Mouse (Mus musculus) E14TG2a.4 (cell line): ENCODE data around the gene Slco2b1.
A peak's percentile ranks its signal among the peaks of the same experiment; 100 is the strongest.
"Not testable (repeated sequence)": the region's sequence is repeated elsewhere in the genome, so short reads cannot be mapped to it uniquely, and the experiment has no call there.

Source experiments
- H3K27me3 ChIP-seq: 2 replicates; pipeline ENCODE4 v1.6.1; 2014; ENCODE audit warnings: low read length, control low read depth; ENCODE audit not compliant: insufficient read depth
- H3K36me3 ChIP-seq: 2 replicates; pipeline ENCODE4 v1.6.1; 2014; ENCODE audit warnings: low read length, control low read depth; ENCODE audit not compliant: insufficient read depth
- H3K4me1 ChIP-seq: replicated peaks from 2 replicates; pipeline ENCODE4 v1.6.1; 2014; ENCODE audit warnings: low read depth, low read length, control low read depth
- H3K4me3 ChIP-seq: replicated peaks from 2 replicates; pipeline ENCODE4 v1.5.1; 2014; ENCODE audit warnings: mild to moderate bottlenecking, low read length
- H3K9me3 ChIP-seq: 2 replicates; pipeline ENCODE4 v1.6.1; 2014; ENCODE audit warnings: low read length, control low read depth
- CTCF ChIP-seq: conservative IDR thresholded peaks from 2 replicates; pipeline ENCODE4 v1.5.1; 2014; ENCODE audit warnings: low read length
- NANOG ChIP-seq: IDR thresholded peaks from 2 replicates; pipeline ENCODE4 v1.6.1; 2014; ENCODE audit warnings: borderline replicate concordance, low read length, mixed read lengths
- POU5F1 ChIP-seq: IDR thresholded peaks from 2 replicates; pipeline ENCODE4 v1.6.1; 2014; ENCODE audit warnings: low read length, borderline replicate concordance

Slco2b1 gene

GRCm38 (mm10) chr7:99711166-99711565 lies at the start of gene Slco2b1:
Gene Slco2b1 (minus strand): TSS chr7:99711340.
- no peaks in the 10 kb centered on the region for H3K36me3 ChIP-seq
- no peak for TF ChIP-seq CTCF
- TF ChIP-seq POU5F1, result no peak
- TF ChIP-seq NANOG, result no peak
- H3K9me3 ChIP-seq, result peaks cover 17% of the 10 kb centered on the region
- peaks cover 40% of the 10 kb centered on the region for H3K27me3 ChIP-seq
- H3K4me3 ChIP-seq, result no peak within 1 kb of the TSS
- H3K4me1 ChIP-seq, result no peaks in the 10 kb centered on the region

DNA sequence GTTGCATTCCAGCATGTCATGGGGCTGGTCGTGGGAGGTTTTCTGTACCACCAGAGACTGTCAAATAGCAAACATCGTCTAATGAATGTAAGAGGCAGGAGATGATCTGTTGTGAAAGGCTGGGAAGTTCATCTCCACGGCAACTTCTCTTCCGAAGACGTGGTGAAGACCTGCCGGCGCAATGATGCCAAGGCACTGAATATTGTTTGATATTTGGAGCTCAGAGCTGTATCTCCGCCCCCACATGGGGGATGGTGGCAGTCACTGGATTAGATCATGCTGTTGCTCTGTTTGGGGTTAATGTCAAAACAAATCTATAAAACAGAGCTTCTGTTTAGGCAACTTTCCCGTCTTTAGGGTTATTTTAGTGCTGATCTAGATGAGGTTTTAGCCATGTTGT lies 28.1 kb upstream of the Slco2b1 start:
- Histone ChIP-seq H3K27me3 (no peaks in the 10 kb centered on the region), H3K9me3 (peaks cover 3% of the 10 kb centered on the region; the same call in 1 of the 2 replicates), H3K36me3 (no peaks in the 10 kb centered on the region), H3K4me3 (no peak overlapping the region), H3K4me1 (no peaks in the 10 kb centered on the region)
- TF ChIP-seq POU5F1 (no peak), NANOG (no peak), CTCF (no peak)

DNA sequence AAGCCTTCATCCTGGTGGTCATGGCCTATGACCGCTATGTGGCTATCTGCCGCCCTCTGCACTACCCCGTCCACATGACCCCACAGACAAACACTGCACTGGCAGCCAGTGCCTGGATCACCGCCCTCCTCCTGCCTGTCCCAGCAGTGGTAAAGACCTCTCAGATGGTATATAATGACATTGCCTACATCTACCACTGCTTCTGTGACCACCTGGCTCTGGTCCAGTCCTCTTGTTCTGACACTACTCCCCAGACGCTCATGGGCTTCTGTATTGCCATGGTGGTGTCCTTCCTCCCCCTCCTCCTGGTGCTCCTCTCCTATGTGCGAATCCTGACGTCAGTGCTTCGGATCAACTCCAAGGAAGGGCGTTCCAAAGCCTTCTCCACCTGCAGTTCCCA lies 24.4 kb upstream of the Slco2b1 start:
- H3K36me3 ChIP-seq, H3K4me1 ChIP-seq, H3K27me3 ChIP-seq, H3K9me3 ChIP-seq, H3K4me3 ChIP-seq: not testable (repeated sequence)

DNA sequence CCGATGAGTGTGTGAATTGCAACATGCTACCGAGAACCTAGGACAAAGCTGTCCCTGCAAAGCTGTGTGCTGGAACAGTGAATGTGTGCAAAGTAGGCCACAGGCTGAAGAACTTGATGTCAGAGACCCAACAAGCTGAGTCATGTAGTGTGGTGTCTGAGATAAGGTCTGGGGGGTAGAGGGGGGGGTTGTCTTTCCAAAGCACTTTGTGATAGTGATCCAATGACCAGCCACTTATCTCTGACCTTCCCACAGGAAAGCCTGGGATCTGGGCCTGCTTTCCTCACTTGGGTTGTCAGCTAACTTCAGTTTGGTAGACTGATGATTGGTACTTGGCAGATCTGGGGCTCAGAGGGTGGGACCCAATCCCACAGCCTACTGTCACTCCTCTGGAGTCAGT lies 23.5 kb upstream of the Slco2b1 start:
- TF ChIP-seq CTCF, result no peak
- no peak for TF ChIP-seq NANOG
- TF ChIP-seq POU5F1, result no peak

GRCm38 (mm10) chr7:99729973-99730372 lies 18.8 kb upstream of the Slco2b1 start, which contains the start of gene Olfr520:
Gene Olfr520 (plus strand): TSS chr7:99730273.
- Histone ChIP-seq H3K9me3 (peaks cover 40% of the 10 kb centered on the region), H3K27me3 (no peaks in the 10 kb centered on the region), H3K36me3 (no peaks in the 10 kb centered on the region), H3K4me1 (no peaks in the 10 kb centered on the region), H3K4me3 (no peak within 1 kb of the TSS)
- TF ChIP-seq NANOG (no peak), CTCF (no peak), POU5F1 (no peak)

More for the DNA sequence above, 23.5 kb upstream of the Slco2b1 start:
- no peaks in the 10 kb centered on the region for H3K27me3 ChIP-seq
- H3K36me3 ChIP-seq, result no peaks in the 10 kb centered on the region
- H3K9me3 ChIP-seq, result peaks cover 3% of the 10 kb centered on the region; the same call in 1 of the 2 replicates
- H3K4me1 ChIP-seq, result no peaks in the 10 kb centered on the region
- no peak overlapping the region for H3K4me3 ChIP-seq

DNA sequence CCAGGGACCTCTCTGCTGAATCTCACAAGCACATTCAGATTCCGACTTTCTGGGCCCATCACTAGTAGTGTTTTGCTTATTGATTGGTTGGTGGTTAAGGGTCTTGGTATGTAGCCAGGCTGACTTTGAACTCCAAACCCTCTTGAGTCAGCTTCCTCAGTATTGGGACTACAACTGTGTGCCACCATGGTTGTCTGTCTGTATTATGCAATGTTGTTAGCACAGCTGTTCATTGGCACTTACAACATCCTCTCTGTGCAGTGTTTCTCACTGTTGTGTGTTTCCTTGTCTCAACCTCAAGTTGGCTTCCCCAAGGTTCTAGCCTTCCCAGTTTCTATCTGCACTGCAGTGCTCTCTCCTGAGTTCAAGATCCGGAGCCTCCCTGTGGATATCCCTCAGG lies 5.4 kb upstream of the Slco2b1 start:
- Histone ChIP-seq H3K9me3 (peaks cover 46% of the 10 kb centered on the region), H3K4me1 (no peaks in the 10 kb centered on the region), H3K27me3 (peaks cover 23% of the 10 kb centered on the region), H3K4me3 (no peak overlapping the region), H3K36me3 (no peaks in the 10 kb centered on the region)
- TF ChIP-seq POU5F1, result no peak
- TF ChIP-seq NANOG, result no peak
- no peak for TF ChIP-seq CTCF

DNA sequence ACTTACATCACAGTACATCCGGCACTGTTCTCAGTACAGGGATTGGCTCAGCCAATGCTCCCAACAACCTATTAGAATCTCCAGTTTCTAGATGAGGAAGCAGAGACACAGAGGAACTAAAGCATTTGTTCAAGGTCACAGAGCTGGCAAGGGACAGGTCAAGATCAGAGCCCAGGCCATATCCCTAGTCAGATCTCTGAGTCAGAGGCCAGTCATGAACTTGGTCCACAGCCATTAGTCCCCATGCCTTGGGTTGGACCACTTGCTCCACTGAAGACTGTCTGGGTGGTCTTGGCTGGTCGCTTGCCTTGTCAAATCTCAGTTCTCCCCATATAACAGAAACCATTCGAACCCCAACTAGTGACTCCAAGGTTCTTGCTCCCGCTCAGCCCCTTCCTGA lies 1.3 kb upstream of the Slco2b1 start:
- TF ChIP-seq POU5F1, result no peak
- TF ChIP-seq NANOG, result no peak
- no peak for TF ChIP-seq CTCF
- H3K4me3 ChIP-seq, result no peak overlapping the region
- H3K36me3 ChIP-seq, result no peaks in the 10 kb centered on the region
- H3K9me3 ChIP-seq, result peaks cover 29% of the 10 kb centered on the region
- no peaks in the 10 kb centered on the region for H3K4me1 ChIP-seq
- H3K27me3 ChIP-seq, result peaks cover 40% of the 10 kb centered on the region

DNA sequence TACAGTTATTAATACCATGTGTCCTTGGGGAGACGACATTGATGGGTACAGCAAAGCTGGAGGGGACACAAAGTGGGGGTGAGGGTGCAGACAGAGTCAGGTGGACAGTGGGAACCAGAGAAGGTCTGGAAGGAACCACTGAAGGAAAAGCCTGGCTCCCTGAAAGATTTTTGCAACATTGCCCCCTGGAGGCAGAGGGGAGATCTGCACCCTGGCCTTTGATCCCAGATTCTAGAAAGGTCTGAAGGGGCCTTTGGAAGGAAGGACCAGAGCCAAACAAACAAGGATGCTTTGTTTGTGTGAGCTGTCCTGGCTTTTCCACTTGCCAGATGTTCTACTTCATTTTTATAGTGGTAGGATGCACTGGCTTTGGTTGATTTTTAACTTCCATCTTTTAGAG lies 664 bp downstream of the Slco2b1 start:
- peaks cover 40% of the 10 kb centered on the region for H3K27me3 ChIP-seq
- TF ChIP-seq POU5F1 (no peak), CTCF (peak; percentile 99), NANOG (no peak)
- H3K4me3 ChIP-seq, result no peak overlapping the region

GRCm38 (mm10) chr7:99709992-99710391 lies 1.1 kb downstream of the Slco2b1 start:
- H3K4me1 ChIP-seq, result no peaks in the 10 kb centered on the region
- peaks cover 36% of the 10 kb centered on the region for H3K27me3 ChIP-seq
- TF ChIP-seq CTCF, result no peak
- no peak for TF ChIP-seq POU5F1
- TF ChIP-seq NANOG, result no peak
- H3K36me3 ChIP-seq, result no peaks in the 10 kb centered on the region
- H3K9me3 ChIP-seq, result peaks cover 5% of the 10 kb centered on the region
- no peak overlapping the region for H3K4me3 ChIP-seq

More for the DNA sequence above, 664 bp downstream of the Slco2b1 start:
- H3K9me3 ChIP-seq, result peaks cover 10% of the 10 kb centered on the region
- H3K36me3 ChIP-seq, result no peaks in the 10 kb centered on the region
- no peaks in the 10 kb centered on the region for H3K4me1 ChIP-seq
